In genomic region chr11:84813724-84814510, GRCm38 (mm10) we compare ENCODE assay signal across 8 mouse cellular contexts. TPM values are rescaled to one million over a fixed set of nuclear protein-coding genes. Genes with fewer than 3 reads are reported as not detected.
DNase-seq lines count a peak whose midpoint lies in the region; ATAC-seq and TF ChIP-seq lines count a peak whose summit lies in the region.

No protein-coding gene starts in this region.

- no peak overlapping the region for H3K4me2 ChIP-seq in hindbrain, embryonic 16.5 days (ENCODE audit: low read length)
- H3K4me2 ChIP-seq in neural tube, embryonic 12.5 days (replicated peaks), result no peak overlapping the region

- TF ChIP-seq POLR2A in heart, adult 2 months (IDR thresholded peaks at IDR 0.05; ENCODE audit: insufficient read depth, low read depth, low read length), result no peak
- TF ChIP-seq POLR2A in liver, adult 2 months (IDR thresholded peaks at IDR 0.05; ENCODE audit: extremely low read depth, insufficient read depth, low read length), result no peak

- ATAC-seq in hindbrain, embryonic 16.5 days, result 0 out of 2 replicates have a peak, but pooled peaks have one; percentile 47
- peak; percentile 30; the same call in 1 of the 2 replicates for ATAC-seq in neural tube, embryonic 12.5 days (ENCODE audit: low FRiP score, low read depth)

- 59% methylated on average over 13 of the region's 13 CpGs for WGBS in heart, adult 2 months
- 58% methylated on average over 13 of the region's 13 CpGs for whole genome bisulfite sequencing in hindbrain, embryonic 16.5 days
- WGBS in liver, adult 2 months, result 67% methylated on average over 13 of the region's 13 CpGs
- 58% methylated on average over 13 of the region's 13 CpGs for WGBS in neural tube, embryonic 12.5 days

- no peak overlapping the region for H3K4me3 ChIP-seq in heart, adult 2 months
- no peak overlapping the region for H3K4me3 ChIP-seq in hindbrain, embryonic 16.5 days (ENCODE audit: low read length)
- H3K4me3 ChIP-seq in liver, adult 2 months (ENCODE audit: insufficient read depth, low read depth, low read length), result no peak overlapping the region
- H3K4me3 ChIP-seq in neural tube, embryonic 12.5 days, result no peak overlapping the region

- intact Hi-C loops in heart, adult 2 months (cut with DNase I), result loop anchor here (1.0 to 5.0 kb wide), 2 partner anchors 385 to 547 kb away; no protein-coding TSS in a partner anchor
- intact Hi-C loops in heart, postnatal 25 days (cut with DNase I), result loop anchor here (5.0 kb wide), 1 partner anchor 547 kb away; no protein-coding TSS in a partner anchor

- TF ChIP-seq EP300 in heart, adult 2 months (IDR thresholded peaks at IDR 0.05; ENCODE audit: insufficient read depth, low read depth, low read length), result peak; percentile 58; the same call in 1 of the 2 replicates

- H3K9ac ChIP-seq in heart, adult 2 months (ENCODE audit: low read depth, low read length), result no peak overlapping the region
- no peak overlapping the region for H3K9ac ChIP-seq in hindbrain, embryonic 16.5 days (ENCODE audit: low read depth, low read length)
- no peak overlapping the region for H3K9ac ChIP-seq in liver, adult 2 months (ENCODE audit: low read depth, low read length)
- no peak overlapping the region for H3K9ac ChIP-seq in neural tube, embryonic 12.5 days

- TF ChIP-seq CTCF in heart, adult 2 months (IDR thresholded peaks at IDR 0.05), result peak; percentile 97; the same call in 1 of the 2 replicates
- peak; percentile 98 for TF ChIP-seq CTCF in liver, adult 2 months (IDR thresholded peaks at IDR 0.05; ENCODE audit: low read depth, low read length)

- H3K79me2 ChIP-seq in heart, adult 2 months (replicated peaks; ENCODE audit: control insufficient read depth, insufficient read depth, low read length), result no peaks in the 10 kb centered on the region
- no peaks in the 10 kb centered on the region for H3K79me2 ChIP-seq in liver, adult 2 months (ENCODE audit: control insufficient read depth, insufficient read depth, low read length)

- DNase-seq in heart, adult 2 months, result peak; percentile 54 to 82
- DNase-seq in heart, postnatal 25 days (ENCODE audit: low spot score), result no peak
- peak; percentile 69 to 72 for DNase-seq in adrenal gland, postnatal 36 days
- DNase-seq in fibroblast of lung, adult 2 months (ENCODE audit: low read depth), result peak; percentile 56
- DNase-seq in liver, adult 2 months (ENCODE audit: extremely low read depth, low read depth, low spot score), result no peak
- peak; percentile 60 for DNase-seq in testis, postnatal 14 days (ENCODE audit: low spot score)

- H3K27ac ChIP-seq in heart, adult 2 months, result no peak overlapping the region
- H3K27ac ChIP-seq in hindbrain, embryonic 16.5 days (ENCODE audit: low read depth, low read length), result no peak overlapping the region
- no peak overlapping the region for H3K27ac ChIP-seq in liver, adult 2 months (replicated peaks; ENCODE audit: insufficient read depth, low read depth, low read length)
- no peak overlapping the region for H3K27ac ChIP-seq in neural tube, embryonic 12.5 days

- no peaks in the 10 kb centered on the region for H3K4me1 ChIP-seq in heart, adult 2 months (ENCODE audit: control insufficient read depth, insufficient read depth, low read length)
- no peaks in the 10 kb centered on the region for H3K4me1 ChIP-seq in hindbrain, embryonic 16.5 days (ENCODE audit: control insufficient read depth, insufficient read depth, low read depth, low read length)
- peaks cover 3% of the 10 kb centered on the region; the same call in 1 of the 2 replicates for H3K4me1 ChIP-seq in liver, adult 2 months (ENCODE audit: control insufficient read depth, insufficient read depth, low read length)
- H3K4me1 ChIP-seq in neural tube, embryonic 12.5 days, result peaks cover 7% of the 10 kb centered on the region

- no peaks in the 10 kb centered on the region for H3K36me3 ChIP-seq in heart, adult 2 months (ENCODE audit: control insufficient read depth, insufficient read depth, low read length)
- H3K36me3 ChIP-seq in hindbrain, embryonic 16.5 days (ENCODE audit: control insufficient read depth, insufficient read depth, low read length), result peaks cover 4% of the 10 kb centered on the region; the same call in 1 of the 2 replicates
- no peaks in the 10 kb centered on the region for H3K36me3 ChIP-seq in liver, adult 2 months (ENCODE audit: control insufficient read depth, insufficient read depth, low read length)
- no peaks in the 10 kb centered on the region for H3K36me3 ChIP-seq in neural tube, embryonic 12.5 days

- no peaks in the 10 kb centered on the region for H3K9me3 ChIP-seq in hindbrain, embryonic 16.5 days (ENCODE audit: control insufficient read depth, low read length)
- H3K9me3 ChIP-seq in neural tube, embryonic 12.5 days, result no peaks in the 10 kb centered on the region

- no peaks in the 10 kb centered on the region for H3K27me3 ChIP-seq in heart, adult 2 months (ENCODE audit: control insufficient read depth, insufficient read depth, low read length)
- no peaks in the 10 kb centered on the region for H3K27me3 ChIP-seq in hindbrain, embryonic 16.5 days (replicated peaks; ENCODE audit: control insufficient read depth, insufficient read depth, low read length)
- H3K27me3 ChIP-seq in liver, adult 2 months (ENCODE audit: control insufficient read depth, insufficient read depth, low read length), result no peaks in the 10 kb centered on the region
- no peaks in the 10 kb centered on the region for H3K27me3 ChIP-seq in neural tube, embryonic 12.5 days (replicated peaks)

RNA-seq across cellular contexts. Expression of gene Mrm1, which starts 5.4 kb away (rescaled TPM):
- 10 to 100 TPM; 18.9 to 19.7 TPM for total RNA-seq in heart, adult 2 months (2021)
- 14.7 and 28.1 TPM in 2 replicates for polyA plus RNA-seq in heart, adult 2 months (2012; rRNA removed)
- 10 to 100 TPM; 17.1 to 17.9 TPM for total RNA-seq in heart, postnatal 25 days (2021)
- 10 to 100 TPM; 14.7 to 22.1 TPM for total RNA-seq in adrenal gland, postnatal 36 days (2021)
- polyA plus RNA-seq in hindbrain, embryonic 16.5 days (2015; fragmentation: Nextera tagmentation; extraction: Ambion mirVana), result 18.9 and 26.0 TPM in 2 replicates
- 2.2 and 2.6 TPM in 2 replicates for total RNA-seq in liver, adult 2 months (2014; rRNA removed)
- polyA plus RNA-seq in liver, adult 2 months (2012; rRNA removed), result 3.1 and 3.9 TPM in 2 replicates
- 8.9 and 10.5 TPM in 2 replicates for polyA plus RNA-seq in neural tube, embryonic 12.5 days (2016; fragmentation: Nextera tagmentation; extraction: Ambion mirVana)

RNA-seq across cellular contexts. Expression of gene Dhrs11, which starts 14.9 kb away (rescaled TPM):
- 100 to 1,000 TPM in 1 of 2 experiments, 10 to 100 TPM in 1; 87.7 to 108 TPM for total RNA-seq in heart, adult 2 months (2021)
- 186 and 232 TPM in 2 replicates for polyA plus RNA-seq in heart, adult 2 months (2012; rRNA removed)
- total RNA-seq in heart, postnatal 25 days (2021), result 100 to 1,000 TPM; 106 to 108 TPM
- total RNA-seq in adrenal gland, postnatal 36 days (2021), result 10 to 100 TPM; 36.4 to 45.0 TPM
- polyA plus RNA-seq in hindbrain, embryonic 16.5 days (2015; fragmentation: Nextera tagmentation; extraction: Ambion mirVana), result 11.0 and 11.1 TPM in 2 replicates
- 14.8 and 23.2 TPM in 2 replicates for total RNA-seq in liver, adult 2 months (2014; rRNA removed)
- polyA plus RNA-seq in liver, adult 2 months (2012; rRNA removed), result 68.3 and 75.1 TPM in 2 replicates
- 8.2 and 8.9 TPM in 2 replicates for polyA plus RNA-seq in neural tube, embryonic 12.5 days (2016; fragmentation: Nextera tagmentation; extraction: Ambion mirVana)

RNA-seq across cellular contexts. Expression of gene Ggnbp2, which starts 56.7 kb away (rescaled TPM):
- 10 to 100 TPM; 47.9 to 54.9 TPM for total RNA-seq in heart, adult 2 months (2021)
- polyA plus RNA-seq in heart, adult 2 months (2012; rRNA removed), result 22.9 and 39.2 TPM in 2 replicates
- 10 to 100 TPM; 41.2 to 46.8 TPM for total RNA-seq in heart, postnatal 25 days (2021)
- total RNA-seq in adrenal gland, postnatal 36 days (2021), result 10 to 100 TPM; 66.6 to 71.7 TPM
- 66.8 and 72.5 TPM in 2 replicates for polyA plus RNA-seq in hindbrain, embryonic 16.5 days (2015; fragmentation: Nextera tagmentation; extraction: Ambion mirVana)
- 84.9 and 96.4 TPM in 2 replicates for total RNA-seq in liver, adult 2 months (2014; rRNA removed)
- 22.5 and 34.0 TPM in 2 replicates for polyA plus RNA-seq in liver, adult 2 months (2012; rRNA removed)
- polyA plus RNA-seq in neural tube, embryonic 12.5 days (2016; fragmentation: Nextera tagmentation; extraction: Ambion mirVana), result 80.0 and 93.3 TPM in 2 replicates

Comparison
In these comparisons a context has a peak if more than half of its experiments do, and no peak if none do; other contexts are left out.
1. DNase-seq: peak in heart, adult 2 months (2 of 2), adrenal gland, postnatal 36 days (2 of 2), fibroblast of lung, adult 2 months (single experiment) and testis, postnatal 14 days (single experiment); none in heart, postnatal 25 days (single experiment) and liver, adult 2 months (single experiment).